Mouse (Mus musculus): Measurements from ENCODE around the gene Sbno2.

The Sbno2 gene

GRCm38 (mm10) chr10:80091527-80091926 is 13.8 kb downstream of the Sbno2 start:
- DNase-seq (ENCODE audit: low spot score) = no peak

- DNase-seq (ENCODE audit: low spot score) = no peak
Observed at GRCm38 (mm10) chr10:80089146-80089545, 16.2 kb downstream of the Sbno2 start.

GRCm38 (mm10) chr10:80087483-80087882 is 17.9 kb downstream of the Sbno2 start:
- no peak for DNase-seq (ENCODE audit: low spot score)

- DNase-seq (ENCODE audit: low spot score) = no peak
Observed at GRCm38 (mm10) chr10:80086847-80087246, 18.5 kb downstream of the Sbno2 start.

- no peak for DNase-seq (ENCODE audit: low spot score)
Observed at GRCm38 (mm10) chr10:80084817-80085487, 20.4 kb downstream of the Sbno2 start.

- no peak for DNase-seq (ENCODE audit: low spot score)
Observed at GRCm38 (mm10) chr10:80081075-80081474, 24.3 kb downstream of the Sbno2 start.

- DNase-seq (ENCODE audit: low spot score) = no peak
Observed at GRCm38 (mm10) chr10:80080396-80081070, 24.8 kb downstream of the Sbno2 start.

GRCm38 (mm10) chr10:80078366-80078765 is 27.0 kb downstream of the Sbno2 start:
- DNase-seq (ENCODE audit: low spot score) = no peak

GRCm38 (mm10) chr10:80077312-80077711 is 28.1 kb downstream of the Sbno2 start:
- DNase-seq (ENCODE audit: low spot score) = no peak

- DNase-seq (ENCODE audit: low spot score) = no peak
Observed at GRCm38 (mm10) chr10:80076386-80076785, 29.0 kb downstream of the Sbno2 start.

- no peak for DNase-seq (ENCODE audit: low spot score)
Observed at GRCm38 (mm10) chr10:80075924-80076323, 29.4 kb downstream of the Sbno2 start.

GRCm38 (mm10) chr10:80074813-80075601 is 30.4 kb downstream of the Sbno2 start:
- DNase-seq (ENCODE audit: low spot score) = no peak

GRCm38 (mm10) chr10:80072623-80073489 is 32.5 kb downstream of the Sbno2 start:
- no peak for DNase-seq (ENCODE audit: low spot score)

- DNase-seq (ENCODE audit: low spot score) = no peak
Observed at GRCm38 (mm10) chr10:80071516-80071900, 33.9 kb downstream of the Sbno2 start.

- DNase-seq (ENCODE audit: low spot score) = no peak
Observed at GRCm38 (mm10) chr10:80070837-80071515, 34.4 kb downstream of the Sbno2 start.

- DNase-seq (ENCODE audit: low spot score) = no peak
Observed at GRCm38 (mm10) chr10:80069948-80070450, 35.4 kb downstream of the Sbno2 start.

- DNase-seq (ENCODE audit: low spot score) = no peak
Observed at GRCm38 (mm10) chr10:80069251-80069650, 36.1 kb downstream of the Sbno2 start.

GRCm38 (mm10) chr10:80063877-80064650 is 41.3 kb downstream of the Sbno2 start:
- no peak for DNase-seq (ENCODE audit: low spot score)

GRCm38 (mm10) chr10:80063104-80063503 is 42.3 kb downstream of the Sbno2 start:
- no peak for DNase-seq (ENCODE audit: low spot score)

- DNase-seq (ENCODE audit: low spot score) = no peak
Observed at GRCm38 (mm10) chr10:80057683-80058326, 47.6 kb downstream of the Sbno2 start.

All from urinary bladder, postnatal 10 days (tissue).